Mouse (Mus musculus) midbrain, embryonic 10.5 days (tissue): ENCODE data around the gene Mapkapk5. TPM values are rescaled to one million over a fixed set of nuclear protein-coding genes. Genes with fewer than 3 reads are reported as not detected.
"Not testable (repeated sequence)": the region's sequence is repeated elsewhere in the genome, so short reads cannot be mapped to it uniquely, and the experiment has no call there.

Source experiments
- DNase-seq: peaks from one replicate; pipeline ENCODE4 v3.0.0-alpha.2; 2017; ENCODE audit warnings: low spot score
- H3K27ac ChIP-seq: fragments of 300-500 bp; sonication (generic); replicated peaks from 2 replicates; pipeline ENCODE4 v1.5.1; 2016; ENCODE audit warnings: mild to moderate bottlenecking
- H3K27me3 ChIP-seq: fragments of 300-500 bp; sonication (generic); 2 replicates; pipeline ENCODE4 v1.6.1; 2016; ENCODE audit warnings: low read depth, mild to moderate bottlenecking; ENCODE audit not compliant: poor library complexity, severe bottlenecking
- H3K36me3 ChIP-seq: fragments of 300-500 bp; sonication (generic); 2 replicates; pipeline ENCODE4 v1.6.1; 2016; ENCODE audit warnings: mild to moderate bottlenecking, moderate library complexity
- H3K4me1 ChIP-seq: fragments of 300-500 bp; sonication (generic); 2 replicates; pipeline ENCODE4 v1.6.1; 2016
- H3K4me3 ChIP-seq: fragments of 300-500 bp; sonication (generic); 2 replicates; pipeline ENCODE4 v1.5.1; 2016; ENCODE audit warnings: mild to moderate bottlenecking, moderate library complexity
- H3K9me3 ChIP-seq: fragments of 300-500 bp; sonication (generic); replicated peaks from 2 replicates; pipeline ENCODE4 v1.6.1; 2016; ENCODE audit warnings: mild to moderate bottlenecking
- WGBS: fragments of 180-500 bp; shearing (Covaris S2); methylation state at CpG from one replicate; pipeline ENCODE4 v1.1.7; 2016; 5-methylcytosine and 5-hydroxymethylcytosine counted together
- polyA plus RNA-seq: library from polyadenylated mRNA; unstranded; fragments of >200 nt; fragmentation: Nextera tagmentation; extraction: Ambion mirVana; gene quantifications from 2 replicates; pipeline ENCODE4 v1.2.1, GENCODE M21; 2016

Mapkapk5 gene
- polyA plus RNA-seq, 1 experiment from 2014 or later: 49.4 TPM

GRCm38 (mm10) chr5:121519758-121520157, 25.9 kb downstream of the Mapkapk5 start:
- H3K36me3 ChIP-seq: peaks cover 71% of the 10 kb centered on the region
- WGBS: 91% methylated on average over 11 of the region's 17 CpGs
- not testable (repeated sequence) for H3K9me3 ChIP-seq, DNase-seq, H3K4me3 ChIP-seq, H3K4me1 ChIP-seq, H3K27ac ChIP-seq, H3K27me3 ChIP-seq

DNA sequence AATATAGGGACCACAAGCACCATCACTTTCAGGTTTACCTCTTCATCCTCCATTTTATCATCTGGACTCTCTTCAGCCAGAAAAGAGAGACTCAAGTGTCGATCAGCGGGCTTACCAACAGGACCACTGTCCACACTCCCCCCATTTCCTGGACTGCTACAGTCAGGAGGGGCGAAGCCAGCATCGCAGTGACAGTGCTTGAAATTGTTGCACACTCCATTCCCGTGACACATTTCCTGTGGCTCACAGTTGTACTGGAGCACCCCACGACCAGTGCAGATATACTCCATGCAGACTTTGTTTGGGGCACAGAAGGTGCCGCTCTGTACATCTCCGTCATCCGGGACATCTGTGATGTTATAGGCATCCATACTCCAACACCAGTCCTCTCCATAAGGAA, 26.7 kb downstream of the Mapkapk5 start:
- Histone ChIP-seq H3K27ac (no peak overlapping the region), H3K36me3 (peaks cover 63% of the 10 kb centered on the region), H3K27me3 (no peaks in the 10 kb centered on the region), H3K9me3 (no peaks in the 10 kb centered on the region), H3K4me3 (no peak overlapping the region), H3K4me1 (no peaks in the 10 kb centered on the region)
- DNase-seq: no peak
- 95% methylated on average over 9 of the region's 9 CpGs for WGBS

DNA sequence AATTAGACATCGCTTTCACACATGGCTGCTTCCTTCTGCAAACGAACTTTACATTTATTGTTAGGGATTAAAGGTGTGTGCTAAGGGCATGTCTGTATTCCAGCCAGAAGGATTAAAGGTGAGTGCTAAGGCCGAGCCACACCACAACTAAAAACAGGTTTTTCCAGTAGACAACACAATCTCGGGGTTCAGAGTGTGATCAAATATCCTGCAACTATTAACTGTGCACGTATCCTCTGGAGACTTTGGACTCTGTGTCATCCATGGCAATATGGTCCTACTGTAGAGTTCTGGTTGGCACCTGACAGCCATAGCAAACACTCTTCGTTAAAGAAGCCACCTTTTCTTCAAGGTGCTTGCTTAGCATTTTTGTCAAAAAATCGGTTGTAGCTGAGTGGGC, 35.7 kb downstream of the Mapkapk5 start:
- no peaks in the 10 kb centered on the region for H3K4me1 ChIP-seq
- no peaks in the 10 kb centered on the region for H3K9me3 ChIP-seq
- no peak overlapping the region for H3K27ac ChIP-seq
- no peaks in the 10 kb centered on the region for H3K36me3 ChIP-seq
- H3K4me3 ChIP-seq: no peak overlapping the region
- H3K27me3 ChIP-seq: no peaks in the 10 kb centered on the region
- no peak for DNase-seq
- WGBS: 89% methylated on average over 7 of the region's 7 CpGs

DNA sequence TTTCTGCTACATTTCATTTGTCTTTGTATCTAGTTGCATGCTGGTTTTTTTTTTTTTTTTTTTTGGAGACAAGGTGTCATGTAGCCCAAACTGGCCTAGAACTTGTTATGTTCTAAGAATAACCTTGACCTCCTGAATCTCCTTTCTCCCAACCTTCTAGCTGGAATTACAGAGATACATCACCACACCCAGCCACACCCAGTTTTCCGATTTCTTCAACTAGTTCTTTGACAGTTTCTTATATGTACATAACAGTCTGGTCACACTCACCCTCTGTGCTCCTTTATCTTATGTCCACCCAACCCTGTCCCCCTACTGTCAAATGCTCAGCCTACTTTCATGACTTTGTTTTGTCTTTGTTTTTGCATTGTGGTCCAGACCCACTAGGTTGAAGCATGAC, 38.9 kb downstream of the Mapkapk5 start:
- no peak overlapping the region for H3K4me3 ChIP-seq

DNA sequence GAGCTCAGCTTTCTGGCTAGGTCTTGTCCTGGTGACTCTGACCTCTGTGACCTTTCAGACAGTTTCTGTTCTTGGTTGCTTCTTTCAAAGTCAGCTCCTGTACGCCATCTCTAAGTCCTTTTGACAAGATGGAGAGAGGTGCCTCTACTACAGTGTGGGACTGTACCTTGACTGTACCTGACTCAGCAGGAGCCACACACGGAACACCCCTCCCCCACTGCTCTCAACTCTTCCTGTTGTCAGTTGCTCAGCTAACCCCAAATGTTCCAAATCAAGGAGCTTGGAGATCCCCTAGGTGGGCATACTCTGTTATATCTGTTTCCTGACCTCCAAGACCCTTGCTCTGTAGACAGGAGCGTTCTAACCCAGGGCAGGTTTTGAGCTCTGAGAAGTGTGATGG, 42.5 kb downstream of the Mapkapk5 start, which contains the start of gene Adam1b:
TSS of gene Adam1b (minus strand) at position 205 of the 400 bp plus-strand sequence.
- DNase-seq: no peak
- Histone ChIP-seq H3K27ac (no peak within 1 kb of the TSS), H3K4me1 (no peaks in the 10 kb centered on the region), H3K9me3 (no peaks in the 10 kb centered on the region), H3K4me3 (no peak within 1 kb of the TSS), H3K27me3 (no peaks in the 10 kb centered on the region), H3K36me3 (no peaks in the 10 kb centered on the region)
- 88% methylated on average over 3 of the region's 3 CpGs for WGBS

More for the DNA sequence above, 38.9 kb downstream of the Mapkapk5 start:
- Histone ChIP-seq H3K9me3 (no peaks in the 10 kb centered on the region), H3K36me3 (no peaks in the 10 kb centered on the region), H3K27ac (no peak overlapping the region), H3K27me3 (no peaks in the 10 kb centered on the region), H3K4me1 (no peaks in the 10 kb centered on the region)
- DNase-seq: no peak
- 91% methylated on average over 1 of the region's 1 CpGs for WGBS

GRCm38 (mm10) chr5:121501424-121501996, 44.2 kb downstream of the Mapkapk5 start:
- H3K27ac ChIP-seq, H3K4me1 ChIP-seq, DNase-seq, H3K36me3 ChIP-seq, H3K27me3 ChIP-seq, H3K4me3 ChIP-seq, H3K9me3 ChIP-seq: not testable (repeated sequence)
- 81% methylated on average over 11 of the region's 17 CpGs for WGBS

DNA sequence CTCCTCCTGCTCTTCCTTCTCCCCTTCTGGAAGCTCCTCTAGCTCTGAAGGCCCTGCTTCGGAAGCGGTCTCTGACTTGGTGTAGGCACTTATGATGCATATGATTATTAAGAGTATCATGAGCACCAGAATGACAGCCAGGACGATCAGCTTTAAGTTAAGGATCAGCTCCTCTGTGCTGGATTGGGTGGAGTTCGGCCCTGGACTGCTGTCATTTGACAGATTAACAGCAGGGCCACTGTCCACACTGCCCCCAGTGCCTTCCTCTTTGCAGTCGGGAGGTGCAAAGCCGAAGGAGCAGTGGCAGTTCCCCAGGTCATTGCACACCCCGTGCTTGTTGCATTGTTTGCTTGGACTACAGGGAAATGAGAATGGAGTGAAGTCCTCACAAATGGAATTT, 45.0 kb downstream of the Mapkapk5 start:
- Histone ChIP-seq H3K4me1 (no peaks in the 10 kb centered on the region), H3K27me3 (no peaks in the 10 kb centered on the region), H3K4me3 (no peak overlapping the region), H3K27ac (no peak overlapping the region), H3K9me3 (no peaks in the 10 kb centered on the region), H3K36me3 (no peaks in the 10 kb centered on the region)
- DNase-seq: no peak
- WGBS: 80% methylated on average over 7 of the region's 7 CpGs

DNA sequence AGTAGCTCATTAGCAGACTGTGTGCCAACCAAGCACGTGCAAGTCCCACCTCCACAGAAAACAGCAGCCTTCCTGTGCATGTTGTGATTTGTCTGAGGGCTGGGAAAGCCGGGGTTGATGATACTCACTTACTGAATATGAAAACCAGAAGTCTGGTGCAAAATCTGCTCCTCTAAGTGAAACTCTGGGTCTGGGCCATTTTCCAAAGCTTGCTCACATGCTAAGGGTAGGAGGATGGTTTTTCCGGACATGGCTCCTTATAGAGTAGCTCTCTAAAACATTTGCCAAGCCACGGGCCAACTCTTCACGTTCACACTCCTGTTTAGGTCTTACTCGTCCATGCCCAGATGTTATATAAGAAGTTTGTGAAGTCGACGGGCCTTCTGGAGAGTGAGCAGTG, 52.4 kb downstream of the Mapkapk5 start:
- Histone ChIP-seq H3K9me3 (no peaks in the 10 kb centered on the region), H3K27ac (no peak overlapping the region), H3K27me3 (no peaks in the 10 kb centered on the region), H3K4me1 (no peaks in the 10 kb centered on the region), H3K4me3 (no peak overlapping the region), H3K36me3 (no peaks in the 10 kb centered on the region)
- no peak for DNase-seq
- WGBS: 79% methylated on average over 8 of the region's 8 CpGs

GRCm38 (mm10) chr5:121484801-121485200, 60.9 kb downstream of the Mapkapk5 start:
- Histone ChIP-seq H3K36me3 (no peaks in the 10 kb centered on the region), H3K9me3 (no peaks in the 10 kb centered on the region), H3K27me3 (no peaks in the 10 kb centered on the region), H3K4me3 (no peak overlapping the region), H3K27ac (no peak overlapping the region), H3K4me1 (no peaks in the 10 kb centered on the region)
- 82% methylated on average over 5 of the region's 5 CpGs for WGBS
- DNase-seq: no peak

DNA sequence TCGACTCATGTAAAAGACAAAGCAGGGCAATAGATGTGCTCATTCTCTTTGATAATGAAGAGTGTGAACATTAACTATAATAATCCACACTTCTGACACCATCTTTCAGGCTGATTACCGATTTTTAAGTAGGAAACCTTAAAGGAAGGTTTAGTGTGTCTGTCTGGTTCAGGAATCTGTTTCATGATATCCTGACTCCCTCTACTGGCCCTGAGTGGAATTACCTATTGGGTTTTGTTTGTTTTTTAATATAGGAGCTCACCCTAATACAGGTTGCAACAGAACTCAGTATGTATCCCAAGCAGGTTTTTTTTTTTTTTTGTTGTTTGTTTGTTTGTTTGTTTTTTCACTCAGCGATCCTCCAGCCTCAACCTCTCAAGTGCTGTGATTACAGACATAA, 68.0 kb downstream of the Mapkapk5 start:
- DNase-seq: no peak
- WGBS: 45% methylated on average over 3 of the region's 3 CpGs
- H3K27ac ChIP-seq: no peak overlapping the region
- H3K4me3 ChIP-seq: no peak overlapping the region
- no peaks in the 10 kb centered on the region for H3K9me3 ChIP-seq
- peaks cover 6% of the 10 kb centered on the region; the same call in 1 of the 2 replicates for H3K4me1 ChIP-seq
- no peaks in the 10 kb centered on the region for H3K27me3 ChIP-seq
- no peaks in the 10 kb centered on the region for H3K36me3 ChIP-seq

DNA sequence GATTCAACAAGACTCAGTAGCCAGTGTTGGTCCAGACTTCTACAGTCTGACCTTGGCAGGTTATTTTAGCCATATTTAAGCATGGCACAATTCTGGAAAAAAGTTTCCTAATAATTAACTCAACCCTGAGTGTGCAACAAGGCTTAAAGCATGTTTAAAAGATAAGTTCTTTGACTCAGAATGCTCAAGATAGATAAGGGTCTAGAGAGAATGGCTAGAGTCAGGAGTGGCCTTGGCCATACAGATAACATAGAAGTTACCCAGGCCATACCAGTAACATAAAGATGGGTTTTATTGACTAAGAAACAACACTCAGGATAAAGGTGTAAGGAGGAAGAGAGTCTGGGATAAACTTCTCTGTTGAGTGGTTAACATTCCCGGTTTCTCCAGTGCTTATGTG, 69.7 kb downstream of the Mapkapk5 start:
- peaks cover 6% of the 10 kb centered on the region; the same call in 1 of the 2 replicates for H3K4me1 ChIP-seq
- no peak overlapping the region for H3K4me3 ChIP-seq
- DNase-seq: no peak
- H3K9me3 ChIP-seq: no peaks in the 10 kb centered on the region
- no peaks in the 10 kb centered on the region for H3K27me3 ChIP-seq
- H3K36me3 ChIP-seq: no peaks in the 10 kb centered on the region
- H3K27ac ChIP-seq: no peak overlapping the region
- WGBS: 83% methylated on average over 1 of the region's 1 CpGs
